Mouse (Mus musculus) embryonic fibroblast, embryonic 13.5 days (primary cell): ENCODE data around the gene Gch1. TPM values are rescaled to one million over a fixed set of nuclear protein-coding genes. Genes with fewer than 3 reads are reported as not detected.

Source experiments
- H3K27ac ChIP-seq: 2 replicates; pipeline ENCODE4 v1.5.1; 2012; ENCODE audit warnings: low read length, control low read depth, inconsistent platforms; ENCODE audit not compliant: insufficient read depth
- H3K4me1 ChIP-seq: 2 replicates; pipeline ENCODE4 v1.6.1; 2011; ENCODE audit warnings: low read length; ENCODE audit not compliant: control insufficient read depth, insufficient read depth
- H3K4me3 ChIP-seq: 2 replicates; pipeline ENCODE4 v1.5.1; 2011; ENCODE audit warnings: mild to moderate bottlenecking, control low read depth, low read length; ENCODE audit not compliant: insufficient read depth
- CTCF ChIP-seq: IDR thresholded peaks from 2 replicates; pipeline ENCODE4 v1.5.1; 2011; ENCODE audit warnings: mild to moderate bottlenecking, control low read depth, low read length, moderate library complexity, borderline replicate concordance; ENCODE audit not compliant: insufficient read depth
- POLR2A ChIP-seq: IDR thresholded peaks from 2 replicates; pipeline ENCODE4 v1.6.1; 2011; ENCODE audit warnings: low read depth, mild to moderate bottlenecking, control low read depth, low read length, moderate library complexity
- polyA plus RNA-seq: library from polyadenylated mRNA; stranded (reverse); fragments of >200 nt; gene quantifications from 2 replicates; pipeline ENCODE4 v1.2.4, GENCODE M21; 2011; ENCODE audit warnings: low read depth; ENCODE audit not compliant: missing spikeins, insufficient read length

Gene Gch1
- polyA plus RNA-seq, 1 experiment = 3.1 TPM

DNA sequence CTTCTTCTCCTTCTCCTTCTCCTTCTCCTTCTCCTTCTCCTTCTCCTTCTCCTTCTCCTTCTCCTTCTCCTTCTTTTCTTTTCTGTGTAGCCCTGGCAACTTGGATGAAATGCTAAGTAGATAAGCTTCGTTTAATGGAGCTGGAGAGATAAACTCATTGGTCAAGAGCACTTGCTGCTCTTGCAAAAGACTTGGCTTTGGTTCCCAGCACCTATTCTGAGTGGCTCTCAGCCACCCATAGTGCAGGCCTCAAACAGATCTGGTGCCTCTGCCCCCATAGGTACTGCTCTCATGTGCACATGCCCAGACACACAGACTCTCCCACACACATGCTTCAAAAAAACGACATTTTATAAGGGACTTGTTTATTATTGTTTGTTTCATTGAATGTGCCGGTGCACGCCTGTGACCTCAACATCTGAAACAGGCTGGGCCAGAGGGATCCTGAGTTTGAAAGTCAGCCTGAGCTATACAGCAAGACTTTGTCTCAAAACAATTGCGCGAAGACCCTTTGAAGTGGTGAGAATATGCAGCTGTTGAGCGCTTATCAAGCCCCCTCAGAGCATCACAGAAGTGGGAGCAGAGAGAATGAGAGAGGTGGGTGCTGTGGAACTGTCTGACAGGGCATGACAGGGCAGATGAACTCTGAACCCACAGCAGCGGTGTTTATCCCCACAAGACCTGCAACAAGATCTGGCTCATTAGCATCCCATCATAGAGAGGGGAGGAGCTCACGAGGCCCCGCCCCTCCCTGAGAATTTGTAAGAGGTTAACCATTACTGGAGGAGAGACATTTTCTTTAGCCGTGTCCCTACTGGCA lies 33.6 kb upstream of the Gch1 start:
- Histone ChIP-seq H3K27ac (no peak overlapping the region), H3K4me1 (no peaks in the 10 kb centered on the region), H3K4me3 (no peak overlapping the region)
- TF ChIP-seq CTCF (no peak), POLR2A (no peak)

DNA sequence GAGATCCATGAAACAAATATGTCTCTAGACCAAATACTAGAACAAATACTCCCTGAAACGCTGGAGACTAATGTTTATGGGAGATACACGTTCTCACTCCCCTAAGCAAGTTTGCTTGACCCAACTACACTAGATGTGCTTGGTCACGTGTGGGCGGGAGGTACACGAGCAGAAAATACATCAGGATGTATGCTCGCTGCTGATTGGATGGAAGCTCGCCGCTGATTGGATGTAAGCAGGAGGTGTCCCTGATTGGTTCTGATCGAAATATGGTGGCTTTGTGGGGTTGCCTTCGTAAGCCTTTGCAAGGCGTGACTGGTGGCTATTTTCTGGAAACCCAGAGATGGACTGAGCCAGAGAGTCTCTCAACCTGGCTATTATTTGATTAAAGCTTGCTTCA lies 32.4 kb upstream of the Gch1 start:
- Histone ChIP-seq H3K4me3 (no peak overlapping the region), H3K4me1 (no peaks in the 10 kb centered on the region)
- TF ChIP-seq CTCF (no peak), POLR2A (no peak)

DNA sequence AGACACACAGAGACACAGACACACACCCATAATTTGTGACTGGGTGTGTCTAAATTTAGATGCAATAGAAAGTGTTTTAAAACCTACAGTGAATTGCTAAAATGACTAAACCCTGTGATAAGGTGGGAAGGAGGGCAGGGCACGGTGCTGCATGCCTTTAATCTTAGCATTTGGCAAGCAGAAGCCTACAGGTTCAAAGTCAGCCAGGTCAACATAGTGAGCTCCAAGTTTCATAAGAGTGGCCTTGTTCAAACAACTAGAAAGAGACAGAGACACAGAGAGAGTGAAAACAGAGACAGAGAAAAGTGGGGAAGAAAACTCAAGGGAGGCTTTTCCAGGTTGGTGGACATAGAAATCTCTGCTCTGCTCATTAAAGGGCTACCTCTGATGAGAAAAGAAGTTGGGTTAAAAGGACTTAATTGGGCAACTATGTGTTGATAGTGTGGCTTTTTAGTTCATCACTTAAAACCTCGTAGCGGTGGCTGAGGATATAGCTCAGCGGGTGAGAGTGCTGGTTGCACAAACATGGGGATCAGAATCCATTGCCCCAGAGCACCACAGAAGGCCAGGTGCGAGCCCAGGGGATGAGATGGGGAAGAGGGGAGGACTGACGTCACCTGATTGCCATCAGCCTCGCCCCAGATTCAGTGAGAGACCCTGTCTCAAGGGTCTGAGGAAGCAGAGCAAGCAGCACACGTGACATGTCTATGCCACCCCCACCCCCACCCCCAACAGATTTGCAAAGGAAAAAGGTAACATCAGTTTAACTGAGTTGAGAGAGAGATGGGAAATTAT lies 31.2 kb upstream of the Gch1 start:
- H3K4me3 ChIP-seq = no peak overlapping the region
- no peak overlapping the region for H3K27ac ChIP-seq
- no peak for TF ChIP-seq POLR2A
- no peak for TF ChIP-seq CTCF
- no peaks in the 10 kb centered on the region for H3K4me1 ChIP-seq

More for the DNA sequence above, 32.4 kb upstream of the Gch1 start:
- H3K27ac ChIP-seq = no peak overlapping the region

- no peak overlapping the region for H3K4me3 ChIP-seq
- no peaks in the 10 kb centered on the region for H3K4me1 ChIP-seq
- TF ChIP-seq CTCF = no peak
- TF ChIP-seq POLR2A = no peak
- no peak overlapping the region for H3K27ac ChIP-seq
These were observed 29.8 kb upstream of the Gch1 start for GRCm38 (mm10) chr14:47218766-47219606.

DNA sequence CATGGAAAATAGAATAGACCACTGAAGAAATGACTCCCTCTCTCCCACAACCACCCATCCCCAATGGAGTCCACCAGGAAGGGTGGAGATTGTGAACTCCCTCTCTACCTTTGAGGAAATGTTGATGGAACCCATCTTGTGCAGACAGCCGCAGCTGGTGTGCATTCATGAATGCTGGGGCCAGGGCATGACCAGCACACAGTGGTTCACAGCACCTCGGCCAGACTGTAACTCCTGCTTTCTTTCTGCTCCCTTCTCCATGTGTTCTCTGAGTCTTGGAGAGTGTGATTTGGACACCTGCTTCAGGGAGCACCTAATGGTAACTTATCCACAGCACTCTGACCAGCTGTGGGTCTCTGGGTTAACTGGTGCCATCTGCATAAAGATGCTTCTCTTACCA lies 27.3 kb upstream of the Gch1 start:
- Histone ChIP-seq H3K27ac (no peak overlapping the region), H3K4me1 (no peaks in the 10 kb centered on the region), H3K4me3 (no peak overlapping the region)
- TF ChIP-seq CTCF (no peak), POLR2A (no peak)

GRCm38 (mm10) chr14:47214367-47214766 lies 25.2 kb upstream of the Gch1 start:
- Histone ChIP-seq H3K4me3 (no peak overlapping the region), H3K4me1 (no peaks in the 10 kb centered on the region), H3K27ac (no peak overlapping the region)
- TF ChIP-seq CTCF (no peak), POLR2A (no peak)

- Histone ChIP-seq H3K4me3 (no peak overlapping the region), H3K4me1 (no peaks in the 10 kb centered on the region)
- TF ChIP-seq POLR2A (no peak), CTCF (no peak)
These were observed 24.1 kb upstream of the Gch1 start for GRCm38 (mm10) chr14:47213305-47213704.

DNA sequence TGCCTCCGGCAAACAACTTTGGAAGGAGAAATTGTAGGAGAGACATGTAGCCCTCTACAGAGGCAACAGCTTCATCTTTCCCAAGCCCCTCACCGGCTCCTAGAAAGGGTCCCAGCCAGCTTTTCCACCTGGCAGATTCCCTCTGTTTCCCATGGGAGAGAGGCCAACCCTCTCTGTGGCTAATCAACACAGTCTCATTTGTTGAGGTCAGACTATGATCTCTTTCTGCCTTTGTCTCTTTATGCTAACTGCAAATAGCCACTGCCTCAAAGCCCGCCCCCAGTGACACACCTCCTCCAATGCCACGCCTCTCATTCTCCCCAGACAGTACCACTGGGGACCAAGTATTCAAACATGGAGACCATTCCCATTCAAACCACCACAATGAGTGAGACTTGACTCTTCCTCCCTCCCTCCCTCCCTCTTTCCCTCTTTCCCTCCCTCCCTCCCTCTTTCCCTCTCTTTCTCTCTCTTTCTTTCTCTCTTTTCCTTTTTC lies 20.5 kb upstream of the Gch1 start:
- Histone ChIP-seq H3K4me1 (no peaks in the 10 kb centered on the region), H3K4me3 (no peak overlapping the region), H3K27ac (no peak overlapping the region)
- no peak for TF ChIP-seq POLR2A
- no peak for TF ChIP-seq CTCF

More at GRCm38 (mm10) chr14:47213305-47213704, 24.1 kb upstream of the Gch1 start:
- no peak overlapping the region for H3K27ac ChIP-seq

DNA sequence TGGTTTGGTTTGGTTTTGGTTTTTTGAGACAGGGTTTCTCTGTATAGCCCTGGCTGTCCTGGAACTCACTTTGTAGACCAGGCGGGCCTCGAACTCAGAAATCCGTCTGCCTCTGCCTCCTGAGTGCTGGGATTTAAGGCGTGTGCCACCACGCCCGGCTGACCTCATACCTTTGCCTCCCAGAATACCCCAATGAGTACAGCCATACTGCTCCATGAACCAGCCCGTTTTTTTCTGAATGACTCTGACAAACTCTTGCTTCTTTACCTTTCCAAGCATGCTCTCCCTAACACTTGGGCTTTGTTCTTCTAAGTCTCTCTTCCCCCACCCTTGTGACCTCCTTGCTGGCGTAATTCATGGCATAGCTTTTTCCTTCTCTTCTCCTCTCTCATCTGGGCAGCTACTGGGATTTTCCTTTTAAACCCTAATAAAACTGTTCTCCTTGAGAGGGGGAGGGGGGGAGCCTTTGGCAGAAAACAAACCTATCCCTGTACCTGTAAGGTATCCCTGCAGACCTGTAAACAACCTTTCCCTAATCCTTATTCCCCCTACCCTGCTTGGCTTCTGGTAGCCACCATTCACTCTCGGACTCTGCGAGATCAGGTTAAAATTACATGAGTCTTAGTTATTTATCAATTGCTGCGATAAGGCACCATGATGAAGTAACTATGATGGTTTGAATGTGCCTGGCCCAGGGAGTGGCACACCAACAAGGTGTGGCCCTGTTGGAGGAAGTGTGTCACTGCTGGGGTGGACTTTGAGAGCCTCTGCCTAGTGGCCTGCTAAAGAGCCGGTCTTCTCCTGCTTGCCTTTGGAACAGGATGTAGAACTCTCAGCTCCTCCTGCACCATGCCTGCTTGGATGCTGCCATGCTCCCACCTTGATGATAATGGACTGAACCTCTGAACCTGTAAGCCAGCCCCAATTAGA lies 19.6 kb upstream of the Gch1 start:
- Histone ChIP-seq H3K4me1 (no peaks in the 10 kb centered on the region), H3K27ac (no peak overlapping the region), H3K4me3 (no peak overlapping the region)
- TF ChIP-seq POLR2A = no peak
- TF ChIP-seq CTCF = no peak
